In genomic region chr4:129781881-129782675, GRCm38 (mm10) we compare ENCODE assay signal across 9 mouse cellular contexts. TPM values are rescaled to one million over a fixed set of nuclear protein-coding genes. Genes with fewer than 3 reads are reported as not detected.
A peak's percentile ranks its signal among the peaks of the same experiment; 100 is the strongest.
DNase-seq lines count a peak whose midpoint lies in the region; ATAC-seq and TF ChIP-seq lines count a peak whose summit lies in the region.
"Had no signal": no experiment of that assay in that cellular context is flagged by ENCODE, and none has a peak within 500 bp of the region (broad histone marks: within the 10 kb centered on the region; RNA-seq: fewer than 3 reads in every experiment).

No protein-coding gene starts in this region.

- H3K4me1 ChIP-seq in forebrain, embryonic 12.5 days = peaks cover 13% of the 10 kb centered on the region
- peaks cover 19% of the 10 kb centered on the region for H3K4me1 ChIP-seq in forebrain, embryonic 13.5 days
- peaks cover 0 to 16% of the 10 kb centered on the region in 2 experiments; a peak in 2 of 4 replicates for H3K4me1 ChIP-seq in MEL (ENCODE audit: control insufficient read depth in 1 of 2, insufficient read depth in 2 of 2, low read length in 2 of 2)
- peaks cover 25% of the 10 kb centered on the region for H3K4me1 ChIP-seq in embryonic facial prominence, embryonic 13.5 days
- H3K4me1 ChIP-seq in limb, embryonic 12.5 days (replicated peaks) = peaks cover 18% of the 10 kb centered on the region
- peaks cover 12% of the 10 kb centered on the region for H3K4me1 ChIP-seq in midbrain, embryonic 15.5 days

- WGBS in forebrain, embryonic 12.5 days = 15% methylated on average over 4 of the region's 4 CpGs
- 14% methylated on average over 4 of the region's 4 CpGs for WGBS in forebrain, embryonic 13.5 days
- 24% methylated on average over 4 of the region's 4 CpGs for WGBS in embryonic facial prominence, embryonic 13.5 days
- WGBS in limb, embryonic 12.5 days = 25% methylated on average over 4 of the region's 4 CpGs
- 7% methylated on average over 4 of the region's 4 CpGs for WGBS in midbrain, embryonic 15.5 days

- H3K27ac ChIP-seq in forebrain, embryonic 12.5 days = 0 out of 2 replicates have a peak overlapping the region, but pooled peaks have one; percentile 25
- H3K27ac ChIP-seq in forebrain, embryonic 13.5 days = no peak overlapping the region; the same call in 1 of the 2 replicates
- no peak overlapping the region for H3K27ac ChIP-seq in MEL (ENCODE audit: control insufficient read depth, low read depth, low read length)
- peak overlapping the region; percentile 84 for H3K27ac ChIP-seq in embryonic facial prominence, embryonic 13.5 days
- 0 out of 2 replicates have a peak overlapping the region, but pooled peaks have one; percentile 2 for H3K27ac ChIP-seq in limb, embryonic 12.5 days
- peak overlapping the region; percentile 14; the same call in 1 of the 2 replicates for H3K27ac ChIP-seq in midbrain, embryonic 15.5 days

- no peaks in the 10 kb centered on the region for H3K27me3 ChIP-seq in forebrain, embryonic 12.5 days
- no peaks in the 10 kb centered on the region for H3K27me3 ChIP-seq in forebrain, embryonic 13.5 days
- H3K27me3 ChIP-seq in MEL (ENCODE audit: control insufficient read depth in 1 of 2, insufficient read depth in 2 of 2, low read length in 2 of 2) = no peaks in the 10 kb centered on the region
- no peaks in the 10 kb centered on the region for H3K27me3 ChIP-seq in embryonic facial prominence, embryonic 13.5 days
- H3K27me3 ChIP-seq in limb, embryonic 12.5 days = no peaks in the 10 kb centered on the region
- no peaks in the 10 kb centered on the region for H3K27me3 ChIP-seq in midbrain, embryonic 15.5 days (replicated peaks)

- no peak for ATAC-seq in forebrain, embryonic 12.5 days (ENCODE audit: low FRiP score)
- no peak for ATAC-seq in forebrain, embryonic 13.5 days
- no peak for ATAC-seq in embryonic facial prominence, embryonic 13.5 days (ENCODE audit: insufficient number of reproducible peaks, insufficient read depth, low FRiP score, low TSS enrichment, low read depth)
- no peak for ATAC-seq in limb, embryonic 12.5 days (ENCODE audit: insufficient number of reproducible peaks, insufficient read depth, low FRiP score, low TSS enrichment, low read depth)
- ATAC-seq in midbrain, embryonic 15.5 days (replicated peaks) = 0 out of 2 replicates have a peak, but pooled peaks have one; percentile 42

- TF ChIP-seq CTCF in MEL (IDR thresholded peaks at IDR 0.05 in 2 of 3, conservative IDR thresholded peaks at IDR 0.05 in 1 of 3; ENCODE audit: control insufficient read depth in 1 of 3, insufficient read depth in 1 of 3, low read depth in 2 of 3, low read length in 3 of 3, poor library complexity in 1 of 3, severe bottlenecking in 1 of 3) = no peak

- intact Hi-C loops in heart, postnatal 25 days (cut with DNase I) = loop anchor here (10.0 kb wide), 1 partner anchor 63 kb away; no protein-coding TSS in a partner anchor

- H3K4me2 ChIP-seq in forebrain, embryonic 12.5 days = no peak overlapping the region
- H3K4me2 ChIP-seq in forebrain, embryonic 13.5 days = no peak overlapping the region
- no peak overlapping the region for H3K4me2 ChIP-seq in embryonic facial prominence, embryonic 13.5 days
- H3K4me2 ChIP-seq in limb, embryonic 12.5 days = no peak overlapping the region
- H3K4me2 ChIP-seq in midbrain, embryonic 15.5 days = no peak overlapping the region

- peak; percentile 20 to 50; a peak in 1 of 4 replicates for TF ChIP-seq EP300 in MEL (IDR thresholded peaks at IDR 0.05; ENCODE audit: low read depth in 1 of 2, low read length in 2 of 2)

- no peak for TF ChIP-seq RAD21 in MEL (IDR thresholded peaks at IDR 0.05; ENCODE audit: low read depth, low read length)

- no peak overlapping the region for H3K4me3 ChIP-seq in forebrain, embryonic 12.5 days (replicated peaks)
- no peak overlapping the region for H3K4me3 ChIP-seq in forebrain, embryonic 13.5 days
- no peak overlapping the region for H3K4me3 ChIP-seq in MEL (ENCODE audit: control insufficient read depth in 1 of 2, insufficient read depth in 1 of 2, low read depth in 2 of 2, low read length in 2 of 2)
- no peak overlapping the region for H3K4me3 ChIP-seq in embryonic facial prominence, embryonic 13.5 days
- no peak overlapping the region for H3K4me3 ChIP-seq in limb, embryonic 12.5 days (replicated peaks)
- no peak overlapping the region for H3K4me3 ChIP-seq in midbrain, embryonic 15.5 days
- H3K4me3 ChIP-seq: myocyte had no signal

- no peaks in the 10 kb centered on the region for H3K79me2 ChIP-seq in MEL (ENCODE audit: control insufficient read depth, insufficient read depth, low read length, poor library complexity)

- TF ChIP-seq POLR2A in MEL (IDR thresholded peaks at IDR 0.05; ENCODE audit: control insufficient read depth in 1 of 2, insufficient read depth in 1 of 2, low read depth in 1 of 2, low read length in 2 of 2, poor library complexity in 1 of 2) = no peak

- DNase-seq in MEL (ENCODE audit: low read depth, low spot score) = peak; percentile 74
- peak; percentile 15 for DNase-seq in heart, postnatal 25 days (ENCODE audit: low spot score)
- no peak for DNase-seq in urinary bladder, adult 2 months (ENCODE audit: low spot score)

- H3K9ac ChIP-seq in forebrain, embryonic 12.5 days = no peak overlapping the region
- no peak overlapping the region; the same call in 1 of the 2 replicates for H3K9ac ChIP-seq in forebrain, embryonic 13.5 days
- no peak overlapping the region for H3K9ac ChIP-seq in MEL (ENCODE audit: control insufficient read depth, low read depth, low read length, poor library complexity, severe bottlenecking)
- peak overlapping the region; percentile 46 for H3K9ac ChIP-seq in embryonic facial prominence, embryonic 13.5 days
- no peak overlapping the region for H3K9ac ChIP-seq in limb, embryonic 12.5 days (replicated peaks)
- H3K9ac ChIP-seq in midbrain, embryonic 15.5 days = no peak overlapping the region

- no peaks in the 10 kb centered on the region for H3K9me3 ChIP-seq in forebrain, embryonic 12.5 days
- no peaks in the 10 kb centered on the region for H3K9me3 ChIP-seq in forebrain, embryonic 13.5 days (replicated peaks)
- no peaks in the 10 kb centered on the region for H3K9me3 ChIP-seq in MEL (replicated peaks; ENCODE audit: insufficient read depth, low read length)
- no peaks in the 10 kb centered on the region for H3K9me3 ChIP-seq in embryonic facial prominence, embryonic 13.5 days
- H3K9me3 ChIP-seq in limb, embryonic 12.5 days = 0 out of 2 replicates have a peak, but pooled peaks cover under 1% of the 10 kb centered on the region
- no peaks in the 10 kb centered on the region for H3K9me3 ChIP-seq in midbrain, embryonic 15.5 days

- no peaks in the 10 kb centered on the region for H3K36me3 ChIP-seq in forebrain, embryonic 12.5 days (replicated peaks)
- H3K36me3 ChIP-seq in forebrain, embryonic 13.5 days (ENCODE audit: poor library complexity, severe bottlenecking) = no peaks in the 10 kb centered on the region
- peaks cover 0 to 9% of the 10 kb centered on the region in 2 experiments; a peak in 1 of 4 replicates for H3K36me3 ChIP-seq in MEL (ENCODE audit: control insufficient read depth in 1 of 2, insufficient read depth in 2 of 2, low read length in 2 of 2)
- no peaks in the 10 kb centered on the region for H3K36me3 ChIP-seq in embryonic facial prominence, embryonic 13.5 days
- H3K36me3 ChIP-seq in limb, embryonic 12.5 days = no peaks in the 10 kb centered on the region
- H3K36me3 ChIP-seq in midbrain, embryonic 15.5 days (replicated peaks) = no peaks in the 10 kb centered on the region

TF ChIP-seq in MEL, 35 proteins besides CTCF, POLR2A, EP300 and RAD21:
- TF ChIP-seq ELF1 (IDR thresholded peaks at IDR 0.05; ENCODE audit: low read depth, low read length) (0 out of 2 replicates have a peak, but pooled peaks have one; percentile 27), ZNF384 (IDR thresholded peaks at IDR 0.05; ENCODE audit: low read depth, low read length) (no peak), TCF12 (IDR thresholded peaks at IDR 0.05; ENCODE audit: low read depth, low read length) (no peak), SMC3 (IDR thresholded peaks at IDR 0.05; ENCODE audit: low read depth, low read length) (peak; percentile 3; the same call in 1 of the 2 replicates), RCOR1 (IDR thresholded peaks at IDR 0.05; ENCODE audit: low read depth, low read length) (no peak)

RNA-seq across cellular contexts. Expression of gene Ptp4a2, which starts 28.9 kb away (rescaled TPM):
- polyA plus RNA-seq in forebrain, embryonic 12.5 days (2016; fragmentation: Nextera tagmentation; extraction: Ambion mirVana) = 375 and 407 TPM in 2 replicates
- polyA plus RNA-seq in forebrain, embryonic 13.5 days (2015; fragmentation: Nextera tagmentation; extraction: Ambion mirVana) = 358 and 389 TPM in 2 replicates
- 119 and 124 TPM in 2 replicates for total RNA-seq in MEL (2012; rRNA removed)
- 100 to 1,000 TPM; 118 to 619 TPM for polyA plus RNA-seq in MEL (2012; ENCODE audit: insufficient read depth in 1 of 2, insufficient read length in 2 of 2, low read depth in 1 of 2, low replicate concordance in 2 of 2, missing spikeins in 1 of 2)
- 318 and 325 TPM in 2 replicates for polyA plus RNA-seq in embryonic facial prominence, embryonic 13.5 days (2015; fragmentation: Nextera tagmentation; extraction: Ambion mirVana)
- total RNA-seq in heart, postnatal 25 days (2021) = 100 to 1,000 TPM; 192 to 205 TPM
- polyA plus RNA-seq in limb, embryonic 12.5 days (2016; fragmentation: Nextera tagmentation; extraction: Ambion mirVana) = 327 and 335 TPM in 2 replicates
- polyA plus RNA-seq in midbrain, embryonic 15.5 days (2015; fragmentation: Nextera tagmentation; extraction: Ambion mirVana) = 220 and 223 TPM in 2 replicates
- 121 and 139 TPM in 2 replicates for polyA plus RNA-seq in urinary bladder, adult 2 months (2012; rRNA removed)

RNA-seq across cellular contexts. Expression of gene Khdrbs1, which starts 40.0 kb away (rescaled TPM):
- 229 and 231 TPM in 2 replicates for polyA plus RNA-seq in forebrain, embryonic 12.5 days (2016; fragmentation: Nextera tagmentation; extraction: Ambion mirVana)
- 190 TPM in 2 replicates for polyA plus RNA-seq in forebrain, embryonic 13.5 days (2015; fragmentation: Nextera tagmentation; extraction: Ambion mirVana)
- 56.5 and 63.2 TPM in 2 replicates for total RNA-seq in MEL (2012; rRNA removed)
- 100 to 1,000 TPM in 1 of 2 experiments, 10 to 100 TPM in 1; 77.6 to 141 TPM for polyA plus RNA-seq in MEL (2012; ENCODE audit: insufficient read depth in 1 of 2, insufficient read length in 2 of 2, low read depth in 1 of 2, low replicate concordance in 2 of 2, missing spikeins in 1 of 2)
- 143 and 152 TPM in 2 replicates for polyA plus RNA-seq in embryonic facial prominence, embryonic 13.5 days (2015; fragmentation: Nextera tagmentation; extraction: Ambion mirVana)
- 10 to 100 TPM; 38.0 to 46.9 TPM for total RNA-seq in heart, postnatal 25 days (2021)
- 204 TPM in 2 replicates for polyA plus RNA-seq in limb, embryonic 12.5 days (2016; fragmentation: Nextera tagmentation; extraction: Ambion mirVana)
- polyA plus RNA-seq in midbrain, embryonic 15.5 days (2015; fragmentation: Nextera tagmentation; extraction: Ambion mirVana) = 137 and 138 TPM in 2 replicates
- 21.7 and 39.0 TPM in 2 replicates for polyA plus RNA-seq in urinary bladder, adult 2 months (2012; rRNA removed)

Comparison
In these comparisons a context has a peak if more than half of its experiments do, and no peak if none do; other contexts are left out.
1. H3K27ac ChIP-seq: peak in forebrain, embryonic 12.5 days (single experiment), embryonic facial prominence, embryonic 13.5 days (single experiment), limb, embryonic 12.5 days (single experiment) and midbrain, embryonic 15.5 days (single experiment); none in forebrain, embryonic 13.5 days (single experiment) and MEL (single experiment).